8 mouse cellular contexts compared by ENCODE assay signal in the genomic region with DNA sequence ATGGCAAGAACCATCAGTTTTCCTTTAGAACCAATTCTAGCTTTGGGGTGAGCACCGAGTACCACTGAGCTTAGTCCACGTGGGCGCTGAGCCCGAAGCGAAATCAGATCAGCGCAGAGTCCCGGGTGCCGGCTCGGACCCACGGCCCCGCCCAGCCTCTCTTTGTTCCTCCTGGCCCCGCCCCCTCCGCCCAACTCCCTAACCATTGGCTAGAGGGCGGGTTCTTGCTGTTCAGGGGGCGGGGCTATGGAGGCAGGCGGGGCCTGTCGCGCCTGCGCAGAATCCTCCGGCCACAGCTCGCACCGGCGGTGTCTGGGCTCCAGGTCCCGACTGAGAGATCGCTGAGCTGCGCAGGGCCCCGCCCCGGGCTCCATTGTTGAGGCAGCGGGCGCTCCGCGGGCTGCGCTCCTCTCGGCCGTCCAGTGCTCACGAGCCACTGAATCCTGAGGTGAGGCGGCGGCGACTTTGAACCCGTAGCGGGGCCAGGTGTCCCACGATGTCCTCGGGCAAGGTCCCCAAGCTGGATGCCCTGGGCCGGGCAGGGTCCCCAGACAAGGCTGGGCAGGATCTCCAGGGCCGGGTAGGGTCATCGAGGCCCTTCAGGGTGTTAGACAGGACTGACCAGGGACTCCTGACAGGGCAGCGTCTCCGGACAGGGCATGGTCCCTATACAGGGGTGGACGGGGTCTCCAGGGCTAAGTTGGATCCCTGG. TPM values are rescaled to one million over a fixed set of nuclear protein-coding genes. Genes with fewer than 3 reads are reported as not detected.
DNase-seq lines count a peak whose midpoint lies in the region; ATAC-seq and TF ChIP-seq lines count a peak whose summit lies in the region.

A gene (plus strand): TSS at position 227 of the 712 bp plus-strand sequence.

- no peaks in the 10 kb centered on the region for H3K36me3 ChIP-seq in erythroblast, embryonic 14.5 days (ENCODE audit: control insufficient read depth)
- H3K36me3 ChIP-seq in heart, embryonic 11.5 days (ENCODE audit: control insufficient read depth, insufficient read depth, low read length): no peaks in the 10 kb centered on the region
- H3K36me3 ChIP-seq in kidney, embryonic 15.5 days: no peaks in the 10 kb centered on the region
- H3K36me3 ChIP-seq in limb, embryonic 15.5 days: no peaks in the 10 kb centered on the region
- no peaks in the 10 kb centered on the region for H3K36me3 ChIP-seq in midbrain, postnatal 0 days (ENCODE audit: insufficient read depth, low read length)

- WGBS in heart, embryonic 11.5 days (ENCODE audit: insufficient replicate concordance): under 1% methylated on average over 49 of the region's 49 CpGs
- under 1% methylated on average over 49 of the region's 49 CpGs for WGBS in kidney, embryonic 15.5 days
- under 1% methylated on average over 49 of the region's 49 CpGs for WGBS in limb, embryonic 15.5 days
- under 1% methylated on average over 48 of the region's 49 CpGs for WGBS in midbrain, postnatal 0 days

- H3K27ac ChIP-seq in heart, embryonic 11.5 days (ENCODE audit: low read depth, low read length): peak within 1 kb of the TSS; percentile 81
- peak within 1 kb of the TSS; percentile 84 for H3K27ac ChIP-seq in kidney, embryonic 15.5 days
- peak within 1 kb of the TSS; percentile 85 for H3K27ac ChIP-seq in limb, embryonic 15.5 days
- H3K27ac ChIP-seq in midbrain, postnatal 0 days (ENCODE audit: low read depth, low read length): peak within 1 kb of the TSS; percentile 72

- peak within 1 kb of the TSS; percentile 97 for H3K4me2 ChIP-seq in heart, embryonic 11.5 days
- peak within 1 kb of the TSS; percentile 85 for H3K4me2 ChIP-seq in kidney, embryonic 15.5 days
- H3K4me2 ChIP-seq in limb, embryonic 15.5 days: peak within 1 kb of the TSS; percentile 83
- peak within 1 kb of the TSS; percentile 94 for H3K4me2 ChIP-seq in midbrain, postnatal 0 days (ENCODE audit: low read depth, low read length, poor library complexity, severe bottlenecking)

- peaks cover 9% of the 10 kb centered on the region for H3K4me1 ChIP-seq in erythroblast, embryonic 14.5 days (ENCODE audit: control insufficient read depth)
- peaks cover 30% of the 10 kb centered on the region for H3K4me1 ChIP-seq in heart, embryonic 11.5 days (ENCODE audit: control insufficient read depth, insufficient read depth, low read length)
- peaks cover 48% of the 10 kb centered on the region for H3K4me1 ChIP-seq in kidney, embryonic 15.5 days
- peaks cover 38% of the 10 kb centered on the region for H3K4me1 ChIP-seq in limb, embryonic 15.5 days
- peaks cover 6% of the 10 kb centered on the region; the same call in 1 of the 2 replicates for H3K4me1 ChIP-seq in midbrain, postnatal 0 days (ENCODE audit: insufficient read depth, low read length)

- H3K27me3 ChIP-seq in erythroblast, embryonic 14.5 days (ENCODE audit: control insufficient read depth): peaks cover 32% of the 10 kb centered on the region
- H3K27me3 ChIP-seq in heart, embryonic 11.5 days (ENCODE audit: control insufficient read depth, insufficient read depth, low read length): no peaks in the 10 kb centered on the region
- peaks cover 4% of the 10 kb centered on the region; the same call in 1 of the 2 replicates for H3K27me3 ChIP-seq in kidney, embryonic 15.5 days
- 0 out of 2 replicates have a peak, but pooled peaks cover 4% of the 10 kb centered on the region for H3K27me3 ChIP-seq in limb, embryonic 15.5 days
- no peaks in the 10 kb centered on the region for H3K27me3 ChIP-seq in midbrain, postnatal 0 days (ENCODE audit: insufficient read depth, low read length)

- ATAC-seq in heart, embryonic 11.5 days (replicated peaks; ENCODE audit: insufficient number of reproducible peaks, low FRiP score, low TSS enrichment): peak; percentile 93
- ATAC-seq in kidney, embryonic 15.5 days (replicated peaks; ENCODE audit: low FRiP score): peak; percentile 92
- ATAC-seq in limb, embryonic 15.5 days (ENCODE audit: insufficient number of reproducible peaks, low FRiP score, low TSS enrichment, low read depth): peak; percentile 94
- peak; percentile 93 for ATAC-seq in midbrain, postnatal 0 days (ENCODE audit: low FRiP score)

- H3K4me3 ChIP-seq in erythroblast, embryonic 14.5 days (replicated peaks): peak within 1 kb of the TSS; percentile 49
- peak within 1 kb of the TSS; percentile 90 for H3K4me3 ChIP-seq in heart, embryonic 11.5 days (ENCODE audit: low read depth, low read length)
- peak within 1 kb of the TSS; percentile 66 for H3K4me3 ChIP-seq in kidney, embryonic 15.5 days (replicated peaks)
- H3K4me3 ChIP-seq in limb, embryonic 15.5 days: peak within 1 kb of the TSS; percentile 97
- peak within 1 kb of the TSS; percentile 83 for H3K4me3 ChIP-seq in midbrain, postnatal 0 days (ENCODE audit: low read depth, low read length)

- peak; percentile 100 for DNase-seq in B cell, adult 2 months
- DNase-seq in brain, embryonic 18.5 days (ENCODE audit: low read depth, low spot score): peak; percentile 93
- DNase-seq in midbrain, postnatal 0 days (ENCODE audit: low spot score): peak; percentile 98
- DNase-seq in spleen, postnatal 10 days (ENCODE audit: low spot score in 2 of 2): peak; percentile 85 to 97

- peak within 1 kb of the TSS; percentile 98 for H3K9ac ChIP-seq in heart, embryonic 11.5 days (ENCODE audit: low read depth, low read length)
- H3K9ac ChIP-seq in kidney, embryonic 15.5 days: peak within 1 kb of the TSS; percentile 73
- peak within 1 kb of the TSS; percentile 96 for H3K9ac ChIP-seq in limb, embryonic 15.5 days
- peak within 1 kb of the TSS; percentile 90 for H3K9ac ChIP-seq in midbrain, postnatal 0 days (replicated peaks; ENCODE audit: low read length, poor library complexity, severe bottlenecking)

- no peak; the same call in 1 of the 2 replicates for TF ChIP-seq CTCF in midbrain, postnatal 0 days (IDR thresholded peaks at IDR 0.05)

- peaks cover 6% of the 10 kb centered on the region; the same call in 1 of the 2 replicates for H3K9me3 ChIP-seq in erythroblast, embryonic 14.5 days (ENCODE audit: control insufficient read depth, low read length)
- H3K9me3 ChIP-seq in heart, embryonic 11.5 days (replicated peaks; ENCODE audit: control insufficient read depth, low read length): no peaks in the 10 kb centered on the region
- no peaks in the 10 kb centered on the region for H3K9me3 ChIP-seq in kidney, embryonic 15.5 days (replicated peaks)
- no peaks in the 10 kb centered on the region for H3K9me3 ChIP-seq in limb, embryonic 15.5 days
- H3K9me3 ChIP-seq in midbrain, postnatal 0 days (ENCODE audit: low read length): no peaks in the 10 kb centered on the region

RNA-seq across cellular contexts. Expression of the gene that starts here (rescaled TPM):
- polyA plus RNA-seq in erythroblast, embryonic 14.5 days (2012): 0.01 TPM in 2 replicates
- polyA plus RNA-seq in heart, embryonic 11.5 days (2014; fragmentation: Nextera tagmentation; extraction: Ambion mirVana): 19.9 and 24.8 TPM in 2 replicates
- 24.7 and 25.4 TPM in 2 replicates for polyA plus RNA-seq in kidney, embryonic 15.5 days (2015; fragmentation: Nextera tagmentation; extraction: Ambion mirVana)
- polyA plus RNA-seq in limb, embryonic 15.5 days (2015; fragmentation: Nextera tagmentation; extraction: Ambion mirVana): 21.6 and 23.2 TPM in 2 replicates
- 65.4 and 80.9 TPM in 2 replicates for total RNA-seq in midbrain, postnatal 0 days (2014; rRNA removed)
- 43.5 and 43.8 TPM in 2 replicates for polyA plus RNA-seq in midbrain, postnatal 0 days (2015; fragmentation: Nextera tagmentation; extraction: Ambion mirVana)

Comparison
In these comparisons a context has a peak if more than half of its experiments do, and no peak if none do; other contexts are left out.
1. Peak in every context shown above with its lines: DNase-seq, ATAC-seq, H3K4me3 ChIP-seq and H3K27ac ChIP-seq.
2. RNA of the gene that starts here (polyA plus RNA-seq): 43.5 to 43.8 TPM in midbrain, postnatal 0 days, 24.7 to 25.4 TPM in kidney, embryonic 15.5 days, 21.6 to 23.2 TPM in limb, embryonic 15.5 days and 19.9 to 24.8 TPM in heart, embryonic 11.5 days; 0.01 TPM in erythroblast, embryonic 14.5 days; every median in the first group is over 10 times any median in the second.